Mouse (Mus musculus) spleen, adult 12 weeks (tissue): Measurements from ENCODE around the gene Rph3al.
A peak's percentile ranks its signal among the peaks of the same experiment; 100 is the strongest.

Experiments
- DNase-seq: peaks from one replicate; pipeline ENCODE4 v3.0.0; 2022; ENCODE audit warnings: low spot score

Gene Rph3al

DNA sequence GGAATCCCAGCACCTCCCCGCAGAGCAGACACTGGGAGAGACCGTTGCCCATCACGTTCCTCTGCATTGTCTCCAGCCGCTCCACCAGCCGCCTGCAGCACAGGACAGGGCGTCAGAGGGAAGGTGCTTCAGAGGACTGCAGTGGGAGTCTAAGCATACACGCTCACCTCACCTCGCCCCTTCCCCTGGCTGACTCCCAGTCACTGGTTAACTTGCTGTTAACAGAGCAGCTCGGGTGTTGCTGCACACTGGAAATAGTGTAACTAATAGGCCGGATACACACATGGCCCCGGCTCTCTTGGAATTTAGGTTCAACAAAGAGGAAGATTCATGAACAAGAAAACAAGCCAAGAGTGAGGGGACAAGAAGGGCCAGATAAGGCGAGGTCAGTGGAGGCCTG is 31.7 kb downstream of the Rph3al start:
- no peak for DNase-seq

DNA sequence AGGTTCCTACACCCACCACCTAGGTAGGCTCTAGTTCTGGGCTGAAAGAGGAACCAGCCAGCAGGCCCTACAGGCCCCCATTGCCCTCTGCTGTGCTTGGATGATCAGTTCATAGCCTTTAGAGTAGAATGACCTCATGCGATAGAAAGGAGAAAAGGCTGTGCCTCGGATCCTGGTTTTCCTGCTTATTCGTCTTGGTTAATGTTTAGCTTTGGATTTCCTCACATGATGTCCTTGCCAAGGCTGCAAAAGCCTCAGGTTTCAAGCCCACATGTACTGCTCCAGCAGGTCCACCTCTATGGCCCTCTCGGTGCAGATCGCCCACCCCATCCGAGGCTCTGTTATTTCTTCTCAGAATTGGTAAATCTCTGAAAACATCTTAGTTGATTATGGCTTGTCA is 33.2 kb downstream of the Rph3al start:
- DNase-seq, result no peak

DNA sequence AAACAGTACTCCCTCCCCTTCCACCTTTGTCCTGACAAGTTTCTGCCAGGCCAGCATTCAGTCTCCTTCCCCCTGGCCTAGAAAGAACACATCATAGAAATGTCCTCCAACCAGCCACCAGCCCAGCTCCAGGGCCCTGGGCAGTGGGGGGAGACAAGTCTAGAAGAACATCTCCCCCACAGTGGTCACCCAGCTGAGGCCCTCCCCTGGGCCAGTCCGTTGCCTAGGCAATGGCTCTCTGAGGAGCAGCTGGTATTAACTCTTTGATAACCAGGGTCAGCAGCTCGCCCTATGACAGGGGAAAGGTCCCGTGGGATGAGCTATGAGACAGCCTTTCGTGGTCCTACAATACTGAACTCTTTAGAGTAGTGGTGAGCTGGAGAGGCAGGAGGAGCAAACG is 33.7 kb downstream of the Rph3al start:
- no peak for DNase-seq

DNA sequence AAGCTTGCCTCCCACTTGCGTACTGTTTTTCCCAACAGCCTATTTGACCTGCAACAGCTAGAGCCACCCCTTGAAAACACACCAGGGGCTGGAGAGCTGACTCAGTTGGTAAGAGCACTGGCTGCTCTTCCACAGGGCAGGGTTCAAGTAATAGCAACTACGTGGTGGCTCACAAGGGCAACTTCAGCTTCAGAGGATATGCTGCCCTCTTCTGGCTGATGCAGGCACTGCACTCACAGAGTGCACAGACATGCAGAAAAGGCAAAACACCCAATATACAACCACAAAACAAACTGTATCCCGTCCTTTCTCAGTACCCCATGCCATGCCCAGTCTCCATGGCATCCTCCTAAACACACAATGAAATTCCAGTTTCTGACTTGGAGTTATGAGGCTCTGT is 34.7 kb downstream of the Rph3al start:
- DNase-seq, result peak; percentile 27

DNA sequence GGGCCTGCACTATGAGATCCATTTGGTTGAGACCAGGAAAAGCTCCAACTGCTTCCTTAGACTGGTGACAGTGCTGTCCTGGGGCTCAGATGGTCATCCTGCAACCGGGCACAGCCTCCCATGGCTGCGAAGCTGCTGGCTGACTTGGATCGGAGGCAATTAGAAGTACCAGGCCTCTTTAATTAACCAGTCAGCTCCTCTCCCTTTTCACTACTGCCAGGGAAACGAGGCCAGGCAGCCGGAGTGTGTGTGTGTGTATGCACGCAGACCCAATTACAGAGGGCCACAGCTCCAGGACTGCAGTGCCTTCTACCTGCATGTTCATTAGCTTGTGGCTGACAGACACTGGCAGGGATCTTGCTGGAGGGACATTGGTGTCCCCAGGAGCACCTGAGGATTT is 36.9 kb downstream of the Rph3al start:
- no peak for DNase-seq

DNA sequence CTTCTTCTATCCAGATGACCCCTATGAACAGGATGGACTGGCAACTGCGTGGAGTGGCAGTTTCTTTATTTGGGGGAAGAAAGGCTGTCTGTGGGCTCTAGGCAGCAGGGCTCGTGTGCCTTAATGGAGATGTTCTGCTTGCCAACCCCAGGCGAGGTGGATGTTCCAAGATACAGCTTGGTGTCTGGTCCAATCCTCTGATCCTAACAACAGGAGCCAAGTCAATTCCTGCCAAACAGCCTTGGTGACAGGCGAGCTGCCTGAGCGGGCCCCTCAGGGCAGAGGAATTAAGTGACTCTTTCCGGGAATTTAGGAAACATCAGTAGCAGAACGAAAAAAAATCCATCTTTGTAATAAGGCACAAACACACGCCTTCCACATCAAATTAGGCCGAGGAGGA is 38.6 kb downstream of the Rph3al start:
- DNase-seq, result no peak

DNA sequence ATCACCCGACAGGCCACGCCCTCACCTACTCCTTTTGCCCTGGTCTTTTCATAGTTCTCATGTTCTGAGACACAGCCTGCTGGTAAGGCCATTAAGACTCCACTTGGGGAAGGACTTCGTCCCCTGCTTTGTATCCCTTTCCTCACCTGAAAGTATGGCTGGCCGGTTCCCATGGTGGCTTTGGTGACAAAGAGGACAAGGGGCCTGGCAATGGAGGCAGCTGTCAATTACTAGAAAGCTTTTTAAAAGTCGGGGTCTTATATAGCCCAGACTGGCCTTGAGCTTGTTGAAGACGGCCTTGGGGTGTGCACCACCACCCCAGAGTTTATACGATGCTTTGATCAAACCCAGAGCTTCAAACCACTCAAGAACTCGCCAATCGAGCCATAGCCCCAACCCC is 39.7 kb downstream of the Rph3al start:
- DNase-seq, result no peak

DNA sequence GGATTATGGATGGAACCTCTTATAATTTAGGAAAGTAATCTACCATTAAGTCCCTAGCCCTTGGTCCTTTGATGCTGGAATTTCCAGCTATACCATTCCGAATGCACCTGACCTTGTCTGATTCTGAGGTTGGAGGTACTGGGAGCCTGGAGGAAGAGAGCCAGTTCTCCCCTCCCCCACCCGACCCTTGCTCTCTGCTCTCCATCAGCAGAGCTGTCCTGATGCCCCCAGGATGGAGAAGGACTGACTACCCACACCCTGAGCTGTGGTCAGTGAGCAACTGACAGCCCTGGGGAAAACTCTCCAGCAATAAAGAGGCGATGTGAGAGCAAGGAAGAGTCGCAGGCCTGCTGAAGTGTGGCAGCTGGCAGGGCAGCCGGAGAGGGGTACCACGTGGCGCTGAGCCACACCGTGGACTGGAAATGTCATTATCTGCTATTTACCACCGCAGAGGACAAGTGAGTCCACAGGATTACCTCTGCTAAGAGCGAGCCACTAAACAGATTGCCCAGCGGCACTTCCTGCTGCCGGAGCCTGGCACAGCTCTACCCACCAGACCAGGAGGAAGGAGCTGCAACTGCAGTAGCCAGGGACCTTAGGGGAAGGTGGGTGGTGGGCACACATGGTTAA is 43.3 kb downstream of the Rph3al start:
- DNase-seq, result no peak

DNA sequence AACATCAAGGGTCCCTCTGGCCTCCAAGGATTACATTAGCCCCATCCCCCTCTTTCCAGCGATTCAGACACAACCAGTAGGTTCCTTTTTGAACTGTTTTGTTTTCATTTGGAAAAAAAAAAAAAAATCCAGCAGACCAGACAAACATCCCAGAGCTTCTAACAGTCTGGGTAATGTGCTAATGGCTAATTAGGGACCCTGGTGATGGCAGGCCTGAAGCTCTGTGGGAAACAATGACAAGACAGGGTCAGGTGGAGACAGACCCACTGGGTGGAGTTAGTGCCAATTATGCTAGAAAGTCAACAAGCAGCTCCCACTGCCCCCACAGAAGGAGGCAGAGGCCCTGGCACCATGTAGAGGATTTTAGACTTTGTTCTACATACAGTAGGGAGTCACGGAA is 44.3 kb downstream of the Rph3al start:
- DNase-seq, result no peak

DNA sequence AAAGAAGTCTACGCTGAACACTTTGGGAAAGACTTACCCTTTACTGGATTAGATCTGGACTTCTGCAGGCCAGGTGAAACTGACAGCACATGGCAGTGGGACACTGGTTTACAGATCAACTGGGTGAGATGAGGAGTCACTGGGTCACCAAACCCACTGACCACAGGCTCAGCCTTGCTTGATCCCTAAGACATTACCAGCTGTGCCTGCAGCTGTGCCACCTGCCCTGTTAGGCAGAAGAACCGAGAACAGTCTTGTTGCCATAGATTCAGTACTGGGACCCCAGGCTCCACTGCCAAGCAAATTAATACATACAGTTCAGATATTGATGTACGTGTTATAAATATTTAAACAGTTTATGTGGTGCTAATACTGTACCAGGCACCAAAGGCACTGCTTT is 50.9 kb downstream of the Rph3al start:
- DNase-seq, result no peak

DNA sequence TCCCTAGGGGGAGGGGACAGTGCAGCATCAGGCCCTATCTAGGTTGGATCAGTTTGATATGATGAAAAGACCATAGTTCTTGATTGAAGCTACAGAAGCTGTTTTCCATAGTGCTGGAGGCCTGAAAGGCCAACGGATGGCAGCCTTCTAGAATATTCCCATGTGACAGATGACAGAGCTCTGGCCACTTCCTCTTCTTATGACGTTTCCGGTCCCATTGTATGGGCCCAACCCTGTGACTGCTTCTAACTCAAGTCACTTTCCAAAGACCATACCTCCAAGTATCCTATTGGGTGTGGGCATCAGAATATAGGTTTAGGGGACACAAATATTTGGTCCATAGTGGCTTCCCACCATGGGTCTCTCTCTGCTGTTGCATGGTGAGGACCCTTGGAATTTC is 57.0 kb downstream of the Rph3al start:
- DNase-seq, result no peak

DNA sequence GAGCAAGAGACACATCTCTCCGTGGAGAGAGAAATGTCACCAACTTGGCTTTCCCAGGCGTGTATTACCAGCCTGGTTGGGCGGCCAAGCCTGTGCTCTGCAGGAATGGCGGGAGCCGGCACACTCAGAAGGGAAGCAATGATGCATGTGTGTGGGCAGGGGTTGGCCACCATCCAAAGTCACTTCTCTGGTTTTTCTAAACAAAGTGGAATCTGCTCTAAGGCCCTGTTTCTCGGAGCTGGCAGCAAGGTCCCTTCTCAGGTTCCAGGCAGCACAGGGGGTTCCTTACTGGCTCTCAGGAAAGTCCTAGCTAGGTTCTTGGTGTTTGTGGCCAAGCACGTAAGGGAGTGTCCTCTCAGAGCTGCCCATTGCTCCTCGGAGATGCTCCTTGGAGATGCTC is 58.2 kb downstream of the Rph3al start:
- no peak for DNase-seq

DNA sequence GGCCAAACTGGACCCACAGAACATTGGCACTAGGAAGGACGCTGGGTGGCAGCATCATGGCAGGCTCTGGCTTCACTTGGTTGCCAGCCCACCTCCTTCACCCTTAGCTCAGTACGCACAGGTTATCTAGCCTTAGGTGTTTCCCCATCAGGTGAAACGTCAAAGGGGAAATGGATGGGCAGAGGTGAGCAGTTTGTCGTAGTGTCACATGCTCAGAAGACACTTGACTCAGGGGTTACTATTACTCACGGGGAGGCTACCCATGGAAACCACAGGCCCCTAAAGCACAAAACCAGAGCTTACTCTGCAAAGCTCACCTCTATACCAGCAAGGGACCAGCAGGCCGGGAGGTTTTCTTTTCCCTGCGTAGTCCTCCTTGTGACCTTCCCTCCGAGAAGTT is 59.8 kb downstream of the Rph3al start:
- DNase-seq, result no peak

DNA sequence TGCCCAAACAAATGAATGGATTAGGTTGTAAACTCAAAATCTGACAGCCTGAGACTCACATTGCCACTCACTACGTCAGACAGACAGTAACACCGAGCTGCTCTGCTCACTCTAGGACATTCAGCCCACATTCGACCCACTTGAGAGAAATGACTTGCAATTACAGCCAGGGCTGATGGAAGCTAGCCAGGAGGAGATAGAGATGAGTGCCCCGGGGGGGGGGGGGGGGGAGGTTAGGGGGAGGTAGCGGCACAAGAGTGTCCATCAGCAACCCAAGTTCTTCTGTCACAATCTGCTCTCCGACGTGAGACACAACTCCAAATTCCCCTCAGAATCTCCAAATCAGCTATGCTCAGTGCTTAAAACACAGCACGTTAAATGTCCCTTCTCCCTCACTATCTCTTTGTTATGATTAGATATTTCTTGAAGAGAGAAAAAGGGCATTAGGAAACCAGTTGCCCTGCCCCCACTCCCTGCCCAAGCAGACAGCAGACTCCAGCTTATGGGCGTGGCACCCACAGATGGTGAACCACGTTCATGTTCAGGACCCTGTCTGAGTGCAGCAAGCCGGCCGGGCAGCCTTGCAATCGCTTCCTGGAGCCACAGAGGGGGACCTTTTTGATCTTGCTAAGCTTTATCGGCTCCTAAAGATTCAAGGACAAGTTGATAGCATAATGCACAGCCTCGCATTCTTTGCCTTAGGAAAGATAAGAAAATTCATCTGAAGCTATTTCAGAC is 62.0 kb downstream of the Rph3al start:
- DNase-seq, result no peak

DNA sequence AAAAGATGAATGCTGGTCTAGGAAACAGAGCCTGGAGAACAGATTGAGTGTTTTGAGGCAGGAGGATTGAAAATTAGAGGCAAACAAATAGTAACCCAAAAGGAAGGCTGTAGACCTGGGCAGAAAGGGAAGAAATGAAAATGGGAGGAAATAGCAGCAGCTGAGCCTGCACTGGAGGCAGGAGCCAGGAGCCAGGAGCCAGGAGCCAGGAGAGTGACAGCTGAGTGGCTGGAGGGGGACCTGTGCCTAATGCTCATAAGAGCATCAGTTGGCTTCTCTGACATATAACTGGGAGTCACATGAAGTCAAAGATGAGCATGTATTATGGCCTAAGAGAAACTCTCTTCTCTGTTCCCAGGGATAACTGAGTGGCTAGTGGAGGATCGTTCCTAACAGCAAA is 66.5 kb downstream of the Rph3al start:
- no peak for DNase-seq

DNA sequence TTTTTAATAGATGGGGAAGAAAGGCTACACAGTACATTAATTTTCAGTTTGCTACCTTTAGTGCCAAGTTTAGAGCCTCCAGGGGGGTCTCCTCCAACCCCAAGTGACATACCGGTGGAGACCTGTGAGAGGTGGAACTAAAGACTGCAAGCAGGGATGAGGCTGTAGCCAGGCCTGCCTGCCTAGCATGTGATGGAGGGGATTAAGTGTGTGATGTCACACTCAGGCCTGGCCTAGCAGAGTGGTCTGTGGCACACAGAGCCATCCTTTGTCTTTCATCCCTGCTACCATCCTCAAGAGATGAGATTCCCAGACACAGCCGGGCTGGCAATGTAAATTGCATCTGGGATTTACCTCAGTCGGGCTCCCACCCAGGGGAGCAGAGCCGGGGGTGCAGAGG is 67.3 kb downstream of the Rph3al start:
- DNase-seq, result no peak

DNA sequence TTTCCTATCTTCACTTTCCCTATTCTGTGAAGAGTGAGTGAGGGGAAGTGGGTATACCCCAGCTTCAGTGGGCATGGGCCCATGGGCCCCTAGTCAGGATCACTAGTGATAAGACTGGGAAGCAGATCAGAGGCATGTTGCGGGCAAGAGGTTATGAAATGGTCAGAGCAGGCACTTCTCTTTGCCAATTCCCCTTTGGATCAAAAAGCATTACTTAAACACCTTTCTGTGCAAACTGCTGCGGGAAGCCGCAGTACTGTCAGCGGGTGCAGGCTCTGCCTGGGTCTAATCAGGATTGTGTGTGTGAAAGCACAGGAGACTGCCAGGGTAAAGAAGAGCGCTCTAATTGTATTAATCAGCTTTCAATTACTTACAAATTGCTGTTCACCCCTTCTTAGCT is 67.8 kb downstream of the Rph3al start:
- DNase-seq, result no peak

DNA sequence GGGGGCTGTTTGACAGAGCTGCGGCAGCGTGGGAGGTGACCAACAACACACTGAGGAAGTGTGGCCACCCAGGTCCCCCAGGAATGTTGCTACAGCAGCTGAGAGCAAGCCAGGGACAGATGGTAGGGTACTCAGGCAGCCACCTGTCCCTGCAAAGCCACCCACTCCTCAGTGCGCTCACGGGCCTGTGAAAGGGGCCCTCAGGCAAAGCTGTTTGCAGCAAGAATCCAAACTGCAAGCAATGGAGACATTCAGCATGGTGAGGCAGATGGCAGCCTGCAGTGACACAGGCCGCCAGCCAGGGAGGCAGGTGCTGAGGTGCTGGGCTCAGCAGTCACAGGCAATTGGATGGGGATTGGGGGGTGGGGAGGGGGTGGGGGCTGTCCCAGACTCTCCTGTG is 68.3 kb downstream of the Rph3al start:
- DNase-seq, result no peak

DNA sequence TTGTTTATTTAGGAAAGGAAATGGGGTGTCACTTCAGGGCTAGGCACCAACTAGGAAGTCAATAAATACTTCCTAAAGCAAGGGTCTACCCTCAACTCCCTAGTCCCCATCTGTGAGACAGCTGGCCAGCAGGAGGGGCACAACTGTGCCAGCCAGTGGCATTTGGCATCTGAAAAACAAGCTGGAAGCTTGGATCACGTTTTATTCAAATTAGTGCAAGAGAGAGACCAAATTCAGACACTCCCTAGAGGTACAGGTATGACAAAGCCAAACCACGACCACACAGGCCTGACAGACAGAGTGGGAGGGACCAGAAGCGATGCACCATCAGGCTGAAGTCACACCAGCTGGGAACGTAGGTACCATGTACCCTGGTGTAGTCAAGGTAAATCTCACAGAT is 71.4 kb downstream of the Rph3al start:
- DNase-seq, result no peak

DNA sequence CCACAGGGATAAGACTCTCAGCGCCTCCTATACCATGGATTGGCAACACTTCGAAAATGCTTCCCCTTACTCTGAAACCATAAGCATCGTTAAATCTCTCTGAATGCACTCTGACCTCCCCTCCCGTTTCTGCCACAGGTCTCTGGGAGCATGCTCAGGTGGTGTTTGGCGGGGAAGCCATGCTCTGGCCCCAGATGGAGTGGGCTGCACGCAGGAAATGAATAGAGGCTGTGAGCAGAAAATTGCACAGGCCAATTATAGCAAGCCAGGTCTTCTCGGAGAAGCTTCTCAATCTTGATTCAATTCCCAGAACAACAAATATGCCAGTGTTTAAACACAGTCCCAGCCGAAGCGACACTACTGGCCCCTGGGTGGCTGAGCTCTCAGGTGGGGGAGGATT is 72.4 kb downstream of the Rph3al start:
- no peak for DNase-seq

DNA sequence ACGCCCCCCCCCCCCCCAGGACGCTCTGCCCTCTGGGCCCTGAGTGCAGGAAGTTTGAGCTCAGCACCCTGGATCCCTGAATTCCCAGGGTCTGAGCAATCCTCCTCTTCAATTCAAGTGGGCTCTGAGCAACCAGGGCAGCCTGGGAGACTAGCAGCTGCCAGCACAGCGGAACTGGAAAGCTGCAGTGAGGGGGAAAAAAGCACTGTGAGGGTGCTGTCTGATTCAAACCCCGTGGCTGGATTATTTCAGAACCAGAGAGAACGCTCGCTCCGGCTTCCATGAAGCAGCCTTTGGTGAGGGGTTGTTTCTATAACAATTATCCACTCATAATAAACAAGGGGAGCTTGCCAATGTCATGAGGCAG is 73.0 kb downstream of the Rph3al start:
- DNase-seq, result no peak

DNA sequence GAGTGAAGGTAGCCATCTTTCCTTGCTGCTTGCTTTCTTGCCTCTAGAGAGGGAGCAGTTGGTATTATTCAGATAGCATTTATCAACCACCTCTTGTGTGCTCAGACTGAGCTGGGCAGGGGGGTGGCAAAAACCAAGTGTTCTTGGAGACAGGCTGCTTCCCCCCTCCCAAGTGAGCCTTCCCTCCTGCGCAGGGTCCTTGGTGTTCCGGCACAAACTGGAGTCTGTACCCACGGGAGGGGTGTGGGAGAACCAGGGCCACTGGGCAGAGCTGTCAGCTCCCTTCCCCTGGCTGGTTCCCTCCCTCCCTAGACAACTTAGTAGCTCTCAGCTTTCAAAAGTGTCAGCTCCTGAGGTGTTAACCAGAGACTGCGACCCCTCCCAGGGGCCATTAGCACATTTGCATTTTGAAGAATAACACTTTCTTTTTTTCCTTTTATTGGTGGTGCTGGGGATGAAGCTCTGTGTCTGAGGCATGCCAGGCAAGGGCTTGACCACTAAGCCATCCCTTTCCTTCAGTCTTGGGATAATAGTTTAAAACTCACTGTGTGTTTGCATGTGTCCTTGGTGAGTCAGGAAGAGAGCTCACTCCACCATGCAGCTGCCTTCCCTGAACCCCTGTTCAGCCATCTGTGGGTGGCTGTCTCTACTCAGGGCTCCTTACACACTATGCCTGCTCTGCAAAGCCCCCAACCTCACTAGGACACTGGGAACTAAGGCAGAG is 73.5 kb downstream of the Rph3al start:
- no peak for DNase-seq

DNA sequence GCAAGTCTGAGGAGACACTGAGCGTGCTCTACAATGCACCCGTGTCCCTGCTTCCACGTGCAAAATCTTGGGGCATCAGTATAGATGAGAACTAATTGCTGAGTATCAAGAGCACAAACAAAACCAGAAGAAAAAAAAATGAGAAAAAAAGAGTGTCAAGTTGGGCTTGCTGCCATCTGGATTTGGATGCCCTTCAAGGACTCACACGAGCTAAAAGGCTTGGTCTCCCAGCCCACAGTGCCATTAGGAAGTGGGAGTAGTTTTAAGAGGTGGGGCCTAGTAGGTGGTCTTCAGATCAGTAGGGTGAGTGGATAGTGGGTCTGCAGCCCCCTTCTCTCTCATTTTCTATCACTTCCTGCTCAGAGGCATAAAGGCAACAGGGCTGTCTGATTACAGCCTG is 75.8 kb downstream of the Rph3al start:
- no peak for DNase-seq

DNA sequence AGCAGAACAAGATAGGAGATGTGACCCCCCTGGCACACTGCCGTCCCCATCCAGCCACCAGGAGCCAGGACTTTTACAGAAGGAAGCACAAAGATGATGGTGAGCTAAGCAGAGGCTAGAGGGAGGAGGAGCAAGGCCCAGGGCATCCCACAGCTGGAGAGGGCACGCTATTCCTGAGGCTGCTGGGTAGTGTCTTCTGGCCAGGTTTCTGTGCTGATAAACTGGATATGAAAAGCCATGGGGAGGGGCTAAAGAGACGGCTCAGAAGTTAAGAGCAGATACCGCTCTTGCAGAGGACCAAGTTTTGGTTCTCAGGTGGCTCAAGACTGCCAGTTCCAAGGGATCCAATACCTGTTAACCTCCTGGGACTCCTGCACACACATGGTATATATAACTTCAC is 76.6 kb downstream of the Rph3al start:
- no peak for DNase-seq
